Mouse (Mus musculus) heart, postnatal 36 days (tissue): ENCODE measurements around the gene Fam47e. TPM values are rescaled to one million over a fixed set of nuclear protein-coding genes. Genes with fewer than 3 reads are reported as not detected.
"Not testable (repeated sequence)": the region's sequence is repeated elsewhere in the genome, so short reads cannot be mapped to it uniquely, and the experiment has no call there.

Experiments
- DNase-seq, 2 experiments: peaks; one replicate each; pipeline ENCODE4 v3.0.0; 2021 to 2022
- intact Hi-C: fragments of 180-260 bp; cut with DNase I; formaldehyde crosslinking; loops from one replicate; pipeline ENCODE4 v1.15.1; 2025
- total RNA-seq, 2 experiments: library from RNA; stranded (reverse); gene quantifications; 2 replicates each; pipeline ENCODE4 v1.2.3; 2021

The Fam47e gene
- not detected for total RNA-seq

GRCm38 (mm10) chr5:92554891-92555511 lies at the start of gene Fam47e:
Gene Fam47e (plus strand): TSS chr5:92555069.
- intact Hi-C loops: no loop called here
- DNase-seq: no peak

GRCm38 (mm10) chr5:92505402-92505865 lies 49.4 kb upstream of the Fam47e start:
- DNase-seq: peak; percentile 97
- intact Hi-C loops: loop anchor here (2.0 to 10.0 kb wide), 7 partner anchors 17 to 589 kb away; partner anchors contain the start of genes Nup54, Sdad1 and Sept11

GRCm38 (mm10) chr5:92506301-92506729 lies 48.6 kb upstream of the Fam47e start:
- intact Hi-C loops: loop anchor here (1.0 to 10.0 kb wide), 5 partner anchors 48 to 588 kb away; partner anchors contain the start of genes Sdad1 and Sept11
- no peak for DNase-seq

GRCm38 (mm10) chr5:92506733-92507132 lies 48.1 kb upstream of the Fam47e start, which contains the start of gene Scarb2:
Gene Scarb2 (minus strand): TSS chr5:92506833.
- intact Hi-C loops: loop anchor here (1.0 to 10.0 kb wide), 5 partner anchors 48 to 588 kb away; partner anchors contain the start of genes Sdad1 and Sept11
- DNase-seq: no peak

GRCm38 (mm10) chr5:92508853-92509252 lies 46.0 kb upstream of the Fam47e start:
- intact Hi-C loops: loop anchor here (5.0 to 10.0 kb wide), 4 partner anchors 197 to 586 kb away; partner anchors contain the start of genes Sdad1 and Sept11
- DNase-seq: no peak

GRCm38 (mm10) chr5:92511256-92511655 lies 43.6 kb upstream of the Fam47e start:
- intact Hi-C loops: no loop called here
- no peak for DNase-seq

GRCm38 (mm10) chr5:92512066-92512465 lies 42.8 kb upstream of the Fam47e start:
- intact Hi-C loops: no loop called here
- no peak for DNase-seq

GRCm38 (mm10) chr5:92521131-92521530 lies 33.7 kb upstream of the Fam47e start:
- DNase-seq, intact Hi-C loops: not testable (repeated sequence)

GRCm38 (mm10) chr5:92524821-92525258 lies 30.0 kb upstream of the Fam47e start:
- intact Hi-C loops: no loop called here

GRCm38 (mm10) chr5:92539698-92540097 lies 15.2 kb upstream of the Fam47e start:
- intact Hi-C loops: no loop called here
- DNase-seq: no peak

More at GRCm38 (mm10) chr5:92524821-92525258, 30.0 kb upstream of the Fam47e start:
- peak in 1 of 2 experiments; percentile 14 for DNase-seq

GRCm38 (mm10) chr5:92552611-92553010 lies 2.3 kb upstream of the Fam47e start:
- no peak for DNase-seq
- intact Hi-C loops: no loop called here

GRCm38 (mm10) chr5:92553939-92554338 lies 930 bp upstream of the Fam47e start:
- DNase-seq: peak in 1 of 2 experiments; percentile 6
- intact Hi-C loops: no loop called here

GRCm38 (mm10) chr5:92554443-92554842 lies 426 bp upstream of the Fam47e start:
- intact Hi-C loops: no loop called here
- no peak for DNase-seq

GRCm38 (mm10) chr5:92555905-92556304 lies 1.0 kb downstream of the Fam47e start:
- no peak for DNase-seq
- intact Hi-C loops: no loop called here

GRCm38 (mm10) chr5:92557508-92557907 lies 2.6 kb downstream of the Fam47e start:
- no peak for DNase-seq
- intact Hi-C loops: no loop called here

- intact Hi-C loops: no loop called here
- no peak for DNase-seq
Observed at GRCm38 (mm10) chr5:92560201-92560600, 5.3 kb downstream of the Fam47e start.

GRCm38 (mm10) chr5:92562002-92562401 lies 7.1 kb downstream of the Fam47e start:
- intact Hi-C loops: no loop called here
- DNase-seq: no peak

GRCm38 (mm10) chr5:92571232-92571631 lies 16.4 kb downstream of the Fam47e start:
- DNase-seq: no peak
- intact Hi-C loops: no loop called here

GRCm38 (mm10) chr5:92579559-92579958 lies 24.7 kb downstream of the Fam47e start:
- no peak for DNase-seq
- intact Hi-C loops: no loop called here

- intact Hi-C loops: no loop called here
- DNase-seq: no peak
Observed at GRCm38 (mm10) chr5:92585932-92586331, 31.1 kb downstream of the Fam47e start.

GRCm38 (mm10) chr5:92595026-92595425 lies 40.2 kb downstream of the Fam47e start:
- no peak for DNase-seq
- intact Hi-C loops: no loop called here

- intact Hi-C loops: no loop called here
- DNase-seq: no peak
Observed at GRCm38 (mm10) chr5:92596865-92597264, 42.0 kb downstream of the Fam47e start.
